Mouse (Mus musculus) testis, postnatal 10 days (tissue): ENCODE data around the gene Tff2.

Source experiments
- DNase-seq: peaks from one replicate; pipeline ENCODE4 v3.0.0; 2021; ENCODE audit warnings: low spot score

Gene Tff2

DNA sequence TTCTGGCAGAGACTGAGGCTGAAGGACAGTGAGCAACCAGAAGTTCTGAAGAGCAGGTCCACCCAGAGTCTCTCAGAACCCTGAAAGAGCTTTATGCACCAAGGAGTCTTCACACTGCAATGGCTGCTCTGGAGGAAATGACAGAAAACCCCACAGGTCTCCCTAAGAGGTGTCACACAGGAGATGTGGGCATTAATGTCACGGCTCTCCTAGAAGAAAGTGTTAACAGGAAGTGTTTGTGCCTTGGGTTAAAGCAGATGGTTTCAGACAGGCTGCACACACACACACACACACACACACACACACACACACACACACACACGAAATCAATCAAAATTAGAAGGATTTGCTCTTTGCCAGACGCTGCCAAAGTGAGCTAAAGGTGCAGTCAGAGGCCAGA lies 7.8 kb downstream of the Tff2 start:
- no peak for DNase-seq

DNA sequence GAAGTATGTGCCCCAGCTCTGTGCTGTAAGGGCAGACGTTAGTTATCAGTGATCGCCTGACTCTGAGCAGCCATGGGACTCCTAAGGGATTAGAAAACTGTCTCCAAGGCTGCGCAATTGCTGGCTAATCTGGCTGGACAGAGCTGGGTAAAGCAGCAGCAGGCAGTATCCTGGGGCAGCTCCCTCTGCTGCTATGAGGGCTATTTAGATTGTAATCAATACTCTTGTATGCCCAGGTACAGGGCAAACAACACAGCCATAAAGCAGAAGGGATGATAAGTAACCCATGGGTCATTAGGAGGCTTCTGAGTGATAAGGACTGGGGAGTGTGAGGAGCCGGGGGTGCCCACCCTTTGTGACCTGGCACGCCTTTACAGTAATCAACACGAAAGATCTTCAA lies 9.2 kb downstream of the Tff2 start:
- DNase-seq: no peak

DNA sequence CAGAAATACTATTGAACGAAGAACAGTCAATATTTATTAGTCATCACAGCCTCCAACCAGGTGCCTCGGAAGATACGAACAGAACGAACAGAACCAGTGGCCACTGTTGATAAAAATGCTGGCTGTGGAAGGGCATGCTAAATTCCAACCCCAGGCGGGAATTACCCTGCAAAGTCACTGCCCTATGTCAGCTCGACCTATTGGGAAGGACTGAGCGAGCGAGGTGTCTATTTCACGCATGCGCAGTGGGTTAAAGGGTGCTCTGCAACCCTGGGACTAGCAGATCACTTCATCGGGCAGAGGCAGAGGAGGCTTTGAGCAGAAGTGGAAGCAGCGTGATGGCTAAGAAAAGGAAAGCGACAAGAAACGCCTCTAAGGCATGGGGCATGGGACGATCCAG lies 10.3 kb downstream of the Tff2 start:
- no peak for DNase-seq

DNA sequence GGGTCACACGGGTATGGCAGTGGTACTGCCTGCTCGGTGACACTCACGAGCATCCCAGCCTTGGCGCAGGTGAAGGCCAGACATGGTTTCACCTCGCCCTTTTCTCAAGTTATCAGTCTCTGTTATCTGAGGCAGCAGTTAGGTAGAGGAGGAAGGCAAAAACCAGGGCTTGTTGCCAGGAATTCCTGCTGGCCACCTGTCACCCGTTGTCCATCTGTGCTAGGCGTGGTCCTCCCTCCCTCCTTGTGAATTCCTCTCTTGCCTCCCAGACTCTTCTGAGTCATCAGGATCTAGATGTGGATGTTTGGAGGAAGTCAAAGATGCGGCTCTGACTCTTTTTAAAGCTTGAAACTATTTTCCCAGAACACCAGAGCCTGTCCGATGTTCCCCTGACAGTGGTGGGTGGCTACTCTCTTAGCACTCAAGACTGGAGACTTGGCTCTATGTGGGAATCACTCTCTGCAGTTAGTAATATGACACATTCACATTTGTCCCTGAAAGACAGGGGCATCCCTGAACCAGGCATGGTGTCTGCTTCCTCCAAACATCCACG lies 12.7 kb downstream of the Tff2 start:
- no peak for DNase-seq

DNA sequence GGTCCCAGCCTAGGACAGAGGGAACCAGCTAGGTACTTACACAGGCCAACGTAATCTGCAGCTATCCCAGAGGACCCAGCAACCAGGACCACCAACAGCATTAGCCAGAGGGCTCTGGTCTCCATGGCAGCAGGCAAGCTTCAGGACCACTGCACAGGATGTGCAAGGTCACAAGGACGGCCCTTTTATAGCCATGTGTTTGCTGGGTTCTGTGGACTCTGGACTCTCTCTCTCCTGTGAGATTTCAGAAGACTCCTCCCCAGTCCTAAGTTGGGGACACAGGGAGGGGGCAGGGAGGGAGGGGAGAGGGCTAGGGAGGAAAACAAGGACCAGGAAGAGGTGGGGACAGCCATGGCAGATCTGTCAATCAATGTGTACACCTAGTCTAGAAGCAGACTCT lies 14.6 kb downstream of the Tff2 start, which contains the start of gene Tff3:
Gene Tff3 (minus strand): TSS at position 195 of the 400 bp plus-strand sequence.
- DNase-seq: no peak

DNA sequence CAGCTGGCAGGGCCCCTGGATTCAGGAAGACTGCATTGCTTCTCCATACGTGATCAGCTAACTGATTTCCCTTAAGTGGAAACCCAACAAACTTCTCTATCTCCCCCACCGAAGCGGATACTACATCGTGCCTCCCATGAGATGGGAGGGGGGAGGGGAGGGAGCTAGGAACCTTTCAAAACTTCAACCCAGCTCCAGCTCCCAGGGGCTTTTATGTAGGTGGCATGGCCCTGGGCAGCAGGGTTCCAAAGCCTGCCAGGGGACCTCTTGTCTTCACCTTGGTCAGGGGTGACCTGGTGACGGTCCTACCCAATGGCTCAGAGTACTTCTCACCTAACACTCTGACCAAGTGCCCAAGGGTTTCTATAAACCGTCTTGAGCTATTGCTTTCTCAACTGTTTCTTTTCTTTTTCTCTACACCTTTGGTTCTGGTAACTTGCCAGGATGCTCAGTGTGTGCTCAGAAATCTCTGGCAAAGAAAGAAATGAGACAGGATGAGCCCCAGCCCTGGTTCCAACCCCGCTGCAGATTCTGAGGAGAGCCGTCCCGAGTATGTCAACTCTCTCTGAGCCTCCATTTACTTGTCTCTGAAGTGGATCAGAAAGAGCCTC lies 15.3 kb downstream of the Tff2 start:
- no peak for DNase-seq

DNA sequence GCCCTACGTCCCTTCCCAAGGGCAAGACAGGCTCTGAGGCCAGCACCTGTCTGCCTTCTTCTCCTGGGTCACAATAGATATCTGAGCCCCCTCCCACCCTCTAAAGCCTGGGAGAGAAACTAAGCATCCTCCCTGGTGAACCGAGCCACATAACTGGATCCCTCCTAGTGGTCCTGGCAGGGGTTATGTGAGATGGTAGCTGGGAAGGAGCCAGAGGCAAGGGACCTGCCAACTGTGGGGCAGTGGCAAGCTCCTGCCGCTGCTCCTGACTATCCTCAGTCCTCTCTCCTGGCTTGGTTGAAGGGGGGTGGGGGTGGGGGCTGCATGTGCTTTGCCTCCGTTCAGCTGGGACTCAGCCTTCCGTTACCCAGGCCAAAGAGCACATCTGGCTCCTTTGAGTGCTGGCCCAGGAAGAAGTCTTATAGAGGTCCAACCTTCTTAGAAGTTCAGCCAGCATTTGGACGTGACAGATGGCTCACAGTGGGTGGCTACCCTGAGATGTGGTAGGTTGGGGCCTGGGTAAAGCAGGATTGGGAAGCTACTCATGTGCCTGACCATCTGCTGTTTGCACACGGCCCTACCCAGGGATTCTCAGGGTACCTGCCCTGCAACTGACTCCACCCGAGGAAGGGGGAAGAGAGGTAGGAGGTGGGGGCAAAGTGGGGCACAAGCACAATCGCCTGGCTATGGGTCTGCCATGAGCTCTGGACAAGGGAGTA lies 18.4 kb downstream of the Tff2 start:
- DNase-seq: no peak

DNA sequence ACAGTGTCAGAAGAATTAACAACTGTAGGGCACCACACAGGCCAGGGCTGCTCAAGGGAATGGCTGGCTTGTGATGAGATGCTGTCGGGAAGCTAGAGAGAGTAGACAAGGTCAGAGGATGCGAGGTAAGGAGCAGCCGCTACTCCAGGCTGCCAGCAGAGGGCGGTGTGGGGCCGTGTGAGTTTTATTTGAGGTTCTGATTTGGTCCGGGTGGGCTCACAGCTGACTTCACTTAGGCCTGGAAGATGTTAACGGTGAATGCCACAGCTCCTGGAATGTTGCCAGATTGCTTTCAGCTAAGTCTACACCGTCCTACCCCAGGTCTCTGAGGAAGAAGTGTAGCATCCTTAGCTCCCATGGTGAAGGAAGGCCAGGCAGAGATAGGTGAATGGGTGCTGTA lies 22.1 kb downstream of the Tff2 start:
- peak; percentile 83 for DNase-seq

DNA sequence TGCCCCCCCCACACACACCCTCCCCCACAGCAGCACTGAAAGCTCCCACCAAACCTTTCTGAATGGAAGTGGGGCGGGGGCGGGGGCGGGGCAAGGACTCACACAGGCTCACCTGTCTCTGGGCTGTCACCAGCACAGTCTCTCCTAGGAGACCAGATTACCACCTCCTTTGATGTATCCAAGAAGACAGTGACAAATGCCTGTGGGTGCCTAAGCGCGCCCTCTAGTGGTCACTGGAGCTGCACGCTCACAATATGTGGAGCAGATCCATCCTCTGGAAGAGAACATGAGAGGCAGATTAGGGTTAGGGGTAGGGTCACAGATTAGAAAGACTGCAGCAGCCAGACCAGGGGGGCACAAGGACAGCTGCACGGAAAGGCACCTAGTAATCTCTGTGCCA lies 24.7 kb downstream of the Tff2 start:
- DNase-seq: peak; percentile 88

DNA sequence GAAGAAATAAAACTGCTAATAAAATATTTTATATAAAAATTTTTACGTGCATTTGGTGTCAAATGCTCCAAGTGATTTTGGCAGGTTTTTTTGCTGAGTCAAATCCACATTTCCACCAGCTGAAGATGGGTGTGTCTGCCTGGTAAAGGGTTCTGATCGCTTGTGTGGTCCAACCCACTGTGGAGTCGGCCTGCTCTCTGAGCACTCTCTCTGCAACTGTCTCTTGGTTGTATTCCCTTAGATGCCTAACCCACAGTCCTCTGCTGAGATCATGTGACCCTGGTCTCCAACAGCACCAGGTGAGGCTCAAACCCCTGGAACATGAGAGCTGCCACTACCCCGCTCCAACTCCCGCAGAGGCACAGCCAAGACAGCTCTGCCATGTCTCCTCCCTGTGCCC lies 26.1 kb downstream of the Tff2 start:
- DNase-seq: no peak

DNA sequence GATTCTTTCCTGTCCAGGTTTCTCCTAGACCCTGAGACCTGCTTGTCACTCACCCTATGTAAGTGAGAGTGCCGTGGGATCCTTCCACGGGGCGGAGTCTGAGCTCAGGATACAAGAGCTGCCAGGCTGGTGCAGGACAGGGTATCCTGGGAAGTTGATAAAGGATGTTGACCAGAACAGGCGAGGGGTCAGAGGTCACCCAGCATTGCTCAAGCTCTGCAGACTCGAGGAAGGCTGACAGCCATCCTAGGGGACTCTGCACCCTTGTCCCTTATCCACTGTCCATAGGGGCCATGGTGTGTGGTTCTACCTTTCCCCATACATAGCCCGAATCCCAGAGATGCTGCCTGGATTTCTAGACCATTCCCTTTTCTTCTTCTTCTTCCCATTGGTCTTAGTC lies 28.0 kb downstream of the Tff2 start:
- no peak for DNase-seq

DNA sequence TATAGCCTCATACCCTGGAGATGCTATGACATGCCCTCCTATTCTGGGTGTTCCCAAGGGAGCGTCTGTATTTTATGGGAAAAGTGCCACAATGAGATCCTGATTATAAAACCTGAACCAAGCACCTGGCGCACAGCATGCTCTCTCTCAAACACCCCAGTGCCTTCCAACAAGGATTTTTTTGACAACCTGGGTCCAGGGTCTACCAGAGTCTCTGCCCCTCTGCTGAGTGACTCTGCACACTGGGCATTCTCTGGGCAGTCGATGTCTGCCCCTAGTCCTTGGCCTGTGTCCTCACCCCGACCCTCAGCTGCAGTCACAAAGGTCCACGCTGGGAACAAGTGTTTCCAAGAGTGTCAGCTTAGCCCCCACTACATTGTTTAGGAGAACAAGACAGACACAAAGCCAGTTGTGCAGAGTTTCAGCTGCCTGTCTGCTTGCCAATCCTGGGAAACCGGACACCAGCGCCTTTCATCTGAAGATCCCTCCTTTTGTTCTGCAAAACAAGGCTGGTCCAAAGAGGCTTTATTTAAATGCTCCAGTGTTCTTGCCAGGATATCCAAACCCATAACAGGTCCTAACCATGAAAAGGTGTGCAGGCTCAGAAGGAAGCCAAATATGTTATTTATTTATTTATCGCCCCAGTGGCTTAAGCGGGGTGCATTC lies 30.8 kb downstream of the Tff2 start:
- no peak for DNase-seq

DNA sequence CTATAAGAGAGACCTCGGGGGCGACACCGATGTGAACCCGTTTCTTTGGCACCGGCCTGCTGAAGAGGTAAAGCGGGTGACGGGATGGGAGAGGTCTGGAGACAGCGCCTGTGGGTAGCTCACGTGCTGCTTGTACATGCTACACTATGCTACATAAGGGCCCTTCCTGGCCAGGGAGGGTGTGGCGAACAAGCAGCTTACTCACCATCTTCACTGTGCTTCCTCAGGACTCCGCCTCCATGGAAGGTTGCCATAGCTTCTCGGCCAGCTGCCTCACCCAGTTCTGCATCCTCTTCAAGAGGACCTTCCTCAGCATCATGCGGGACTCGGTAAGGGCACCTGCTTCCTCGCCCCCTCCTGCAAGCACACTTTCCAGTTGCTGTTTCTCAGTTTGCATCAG lies 35.7 kb downstream of the Tff2 start:
- DNase-seq: no peak

DNA sequence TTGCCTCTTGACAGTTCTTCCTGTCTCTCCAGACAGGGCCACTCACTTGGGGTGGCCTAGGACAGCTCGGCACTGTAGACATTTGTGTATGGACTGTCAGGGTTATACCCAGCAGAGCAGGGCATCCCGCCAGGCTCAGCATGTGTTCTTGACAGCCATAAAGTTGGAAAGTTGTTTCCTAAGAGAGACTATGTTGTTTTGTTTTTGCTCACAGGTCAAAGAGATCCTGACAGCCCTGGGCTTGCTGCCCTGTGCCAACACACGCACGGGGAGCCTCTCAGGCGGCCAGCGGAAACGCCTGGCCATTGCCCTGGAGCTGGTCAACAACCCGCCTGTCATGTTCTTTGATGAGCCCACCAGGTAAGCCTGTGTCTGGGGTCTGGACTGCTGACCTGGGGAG lies 40.3 kb downstream of the Tff2 start:
- DNase-seq: no peak

DNA sequence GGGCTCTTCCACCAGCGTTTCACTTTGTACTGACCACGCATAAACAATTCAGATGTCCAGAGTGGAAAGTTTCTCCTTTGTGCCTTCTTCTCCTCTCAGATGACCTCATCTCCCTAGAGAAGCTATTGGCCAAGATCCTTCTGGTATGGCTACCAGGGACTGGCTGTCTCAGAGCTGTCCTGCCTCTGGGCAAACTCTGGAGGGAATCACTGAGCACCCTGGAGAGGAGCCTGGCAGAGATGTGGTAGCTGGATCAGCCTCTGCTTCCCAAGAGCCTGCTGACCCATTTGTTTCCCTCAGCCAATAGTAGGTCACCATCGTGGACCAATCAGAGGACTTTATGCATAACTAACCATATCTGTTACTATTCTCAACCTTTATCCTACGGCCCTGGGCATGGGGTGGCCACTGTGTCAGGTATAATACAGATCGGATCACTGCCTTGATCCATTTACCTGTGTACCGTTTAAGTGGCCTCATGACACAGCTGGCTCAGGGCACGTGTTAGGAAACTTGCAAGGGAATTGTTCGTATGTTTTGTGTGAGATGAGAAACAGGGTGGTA lies 41.0 kb downstream of the Tff2 start:
- no peak for DNase-seq

DNA sequence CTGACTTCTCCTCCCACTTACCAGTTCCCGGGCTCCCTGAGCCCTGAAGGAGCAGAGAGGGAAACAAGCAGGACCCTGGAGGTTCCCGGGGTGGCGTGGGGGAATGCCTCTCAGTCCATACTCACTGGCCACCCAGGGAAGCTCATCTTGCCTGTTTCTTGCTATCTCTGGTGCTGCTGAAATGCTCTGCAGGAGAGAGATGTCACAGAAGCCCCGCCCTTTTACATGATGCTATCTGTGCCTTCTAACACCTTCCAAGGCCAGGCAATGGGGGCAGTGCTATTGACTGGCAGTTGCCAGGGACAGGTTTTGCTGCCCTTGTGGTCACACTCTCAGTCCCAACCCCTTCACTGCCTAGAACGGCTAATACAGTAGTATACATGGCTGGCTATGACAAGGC lies 45.3 kb downstream of the Tff2 start:
- DNase-seq: no peak

DNA sequence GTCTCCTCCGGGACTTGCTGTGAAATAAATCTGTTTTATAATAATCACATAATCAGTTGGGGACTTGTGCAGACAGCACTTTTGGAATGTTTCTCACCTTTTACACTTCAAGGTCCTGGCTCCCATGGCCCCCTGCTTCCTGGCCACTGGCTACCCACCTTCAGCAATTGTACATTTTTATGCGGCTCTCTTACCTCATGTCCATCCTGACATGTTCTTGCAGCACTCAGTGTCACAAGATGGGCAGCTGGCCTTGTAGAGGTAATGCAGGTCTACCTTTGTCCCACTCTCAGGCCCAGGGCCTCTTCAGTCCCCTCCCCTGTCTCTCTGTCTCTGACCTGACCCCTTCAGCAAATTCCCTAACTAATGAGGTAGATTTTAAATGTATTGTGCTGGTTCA lies 47.2 kb downstream of the Tff2 start:
- DNase-seq: no peak

DNA sequence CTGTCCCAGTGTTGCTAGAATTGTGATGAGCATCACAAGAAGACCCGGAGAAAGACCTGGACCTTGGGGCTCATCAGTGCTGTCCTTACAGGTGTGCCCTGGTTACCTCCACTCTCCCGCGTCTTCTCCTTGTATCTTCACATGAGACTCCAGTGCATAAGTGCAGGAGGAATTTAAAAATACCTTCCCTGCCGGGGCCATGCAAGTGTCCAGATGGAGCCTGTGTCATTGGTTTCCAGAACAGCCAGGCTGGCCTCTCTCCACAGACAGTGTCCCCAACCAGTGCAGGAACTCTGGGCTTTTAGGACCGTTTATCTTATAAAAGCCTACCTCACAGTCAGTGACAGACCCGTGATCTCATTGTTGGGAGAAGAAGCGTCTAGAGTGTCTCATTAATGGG lies 48.5 kb downstream of the Tff2 start:
- no peak for DNase-seq

DNA sequence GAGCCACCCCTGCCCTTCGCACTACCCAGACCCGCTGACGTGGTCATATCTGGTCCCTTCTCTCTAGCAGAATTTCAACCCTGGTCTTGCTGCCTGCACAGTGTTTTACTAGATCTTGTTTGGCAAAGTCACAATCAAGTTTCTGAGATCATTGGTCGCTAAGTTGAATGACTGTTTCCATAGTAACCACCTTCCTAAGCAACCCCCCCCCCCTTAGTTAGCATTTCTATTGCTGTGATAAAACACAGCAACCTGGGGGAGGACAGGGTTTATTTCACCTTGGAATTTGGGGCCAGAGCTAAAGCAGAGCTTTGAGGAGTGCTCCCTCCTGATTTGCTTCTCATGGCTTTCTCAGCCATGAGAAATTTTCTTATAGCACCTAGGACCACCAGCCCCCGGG lies 49.3 kb downstream of the Tff2 start:
- DNase-seq: no peak
